Mouse (Mus musculus) ovary, adult 2 months (tissue): ENCODE data around the gene Ube4a. TPM values are rescaled to one million over a fixed set of nuclear protein-coding genes. Genes with fewer than 3 reads are reported as not detected.

Experiments used
- polyA plus RNA-seq: library from polyadenylated mRNA; depleted of rRNA; stranded (reverse); fragments of >200 nt; gene quantifications from 2 replicates; pipeline ENCODE4 v1.2.3, GENCODE M21; 2012; rRNA removed

Gene Ube4a
- polyA plus RNA-seq: 5.5 and 8.3 TPM in 2 replicates

GRCm38 (mm10) chr9:44965126-44965832 lies at the start of gene Ube4a:
TSS of gene Ube4a (minus strand) at chr9:44965600.

GRCm38 (mm10) chr9:45009180-45010078 lies 44.0 kb upstream of the Ube4a start, which contains the start of gene Cd3e:
TSS of gene Cd3e (minus strand) at chr9:45009627.

GRCm38 (mm10) chr9:44981676-44982075 lies 16.3 kb upstream of the Ube4a start, which contains the start of gene Cd3d:
TSS of gene Cd3d (plus strand) at chr9:44981786.

GRCm38 (mm10) chr9:44980242-44980641 lies 14.8 kb upstream of the Ube4a start, which contains the start of gene Cd3g:
TSS of gene Cd3g (minus strand) at chr9:44980431.

GRCm38 (mm10) chr9:44920374-44921122 lies 44.9 kb downstream of the Ube4a start, which contains the start of gene Atp5l:
TSS of gene Atp5l (minus strand) at chr9:44920742.

GRCm38 (mm10) chr9:44881221-44881871 lies 84.1 kb downstream of the Ube4a start, which contains the start of gene Kmt2a:
TSS of gene Kmt2a (minus strand) at chr9:44881296.

Other genes with a start within 250 kb of the Ube4a start
- gene Phldb1, start 230.4 kb downstream of the Ube4a start, polyA plus RNA-seq: 119 and 125 TPM in 2 replicates
- gene Arcn1, start 197.8 kb downstream of the Ube4a start, polyA plus RNA-seq: 35.5 and 42.2 TPM in 2 replicates
- 44.1 and 45.7 TPM in 2 replicates for gene Ift46, start 197.7 kb downstream of the Ube4a start, polyA plus RNA-seq
- gene Tmem25, start 166.3 kb downstream of the Ube4a start, polyA plus RNA-seq: 24.6 and 28.1 TPM in 2 replicates
- 2.0 and 5.7 TPM in 2 replicates for gene Ttc36, start 162.5 kb downstream of the Ube4a start, polyA plus RNA-seq
- gene Kmt2a, start 84.3 kb downstream of the Ube4a start, polyA plus RNA-seq: 16.8 and 25.8 TPM in 2 replicates
- gene Atp5l, start 44.9 kb downstream of the Ube4a start, polyA plus RNA-seq: 73.7 and 74.6 TPM in 2 replicates
- gene Cd3g, start 14.8 kb upstream of the Ube4a start, polyA plus RNA-seq: 0.16 and 0.18 TPM in 2 replicates
- 0.24 TPM in 2 replicates for gene Cd3d, start 16.2 kb upstream of the Ube4a start, polyA plus RNA-seq
- 0.26 and 0.58 TPM in 2 replicates for gene Cd3e, start 44.0 kb upstream of the Ube4a start, polyA plus RNA-seq
- 2.3 and 2.8 TPM in 2 replicates for gene Mpzl2, start 74.2 kb upstream of the Ube4a start, polyA plus RNA-seq
- gene Mpzl3, start 89.6 kb upstream of the Ube4a start, polyA plus RNA-seq: 2.0 and 5.0 TPM in 2 replicates
- 0.25 and 0.35 TPM in 2 replicates for gene Jaml, start 113.6 kb upstream of the Ube4a start, polyA plus RNA-seq
- 1.3 TPM in 2 replicates for gene Scn2b, start 152.2 kb upstream of the Ube4a start, polyA plus RNA-seq
- 0.23 and 0.28 TPM in 2 replicates for gene Scn4b, start 172.8 kb upstream of the Ube4a start, polyA plus RNA-seq
- gene BC049352, start 216.4 kb upstream of the Ube4a start, polyA plus RNA-seq: 0.07 and 0.15 TPM in 2 replicates
- 4.4 and 6.9 TPM in 2 replicates for gene Tmprss4, start 238.5 kb upstream of the Ube4a start, polyA plus RNA-seq